Mouse (Mus musculus): ENCODE measurements around the gene Phc3. TPM values are rescaled to one million over a fixed set of nuclear protein-coding genes. Genes with fewer than 3 reads are reported as not detected.

The Phc3 gene
- polyA plus RNA-seq, 1 experiment from 2014 or later, result 7.0 TPM

DNA sequence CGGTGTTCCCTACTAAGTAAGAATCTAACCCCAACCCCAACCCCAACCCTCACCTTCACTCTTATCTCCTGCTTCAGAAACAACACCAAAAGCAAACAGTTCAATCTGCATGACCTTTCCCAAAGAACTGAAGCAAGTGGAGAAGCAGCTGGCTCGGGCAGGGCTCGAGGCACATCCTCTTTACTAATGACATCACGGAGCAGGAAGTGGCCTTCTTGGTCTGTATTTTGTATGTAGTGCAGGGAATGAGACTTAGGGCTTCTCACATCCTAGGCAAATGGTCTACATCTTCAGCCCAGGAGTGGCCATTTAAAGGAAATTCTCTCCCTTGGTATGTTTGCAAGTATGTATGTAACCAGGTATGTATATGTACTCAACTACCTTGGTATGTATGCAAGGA, 52.1 kb downstream of the Phc3 start:
- H3K4me1 ChIP-seq, result no peaks in the 10 kb centered on the region
- no peak overlapping the region for H3K9ac ChIP-seq
- H3K27ac ChIP-seq, result no peak overlapping the region
- no peak for ATAC-seq (replicated peaks; ENCODE audit: low FRiP score)
- 78% methylated on average over 4 of the region's 4 CpGs for WGBS
- peaks cover 87% of the 10 kb centered on the region for H3K36me3 ChIP-seq
- H3K4me3 ChIP-seq (replicated peaks), result no peak overlapping the region
- no peak overlapping the region for H3K4me2 ChIP-seq
- H3K27me3 ChIP-seq, result no peaks in the 10 kb centered on the region
- H3K9me3 ChIP-seq (replicated peaks), result no peaks in the 10 kb centered on the region

DNA sequence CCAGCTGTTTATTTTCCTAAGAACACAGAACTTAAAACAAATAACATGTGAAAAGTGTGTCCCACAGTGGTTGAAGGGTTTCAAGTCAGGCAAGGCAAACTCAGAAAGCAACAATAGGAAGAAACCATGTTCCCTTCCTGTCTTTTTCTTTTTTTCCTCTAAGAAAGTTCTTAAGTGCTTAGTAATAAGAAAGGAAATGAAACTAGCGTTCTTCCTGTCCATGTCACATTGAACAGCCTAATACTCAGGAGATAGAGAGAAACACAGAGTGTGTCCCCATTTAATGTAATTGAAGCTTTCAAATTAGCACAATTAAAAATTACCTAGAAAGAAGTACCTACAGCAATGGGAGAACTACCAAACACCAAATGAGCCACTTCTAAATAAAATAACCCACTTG, 64.6 kb downstream of the Phc3 start:
- ATAC-seq (replicated peaks; ENCODE audit: low FRiP score), result no peak
- WGBS, result 87% methylated on average over 1 of the region's 1 CpGs
- peaks cover 70% of the 10 kb centered on the region for H3K36me3 ChIP-seq
- no peak overlapping the region for H3K4me3 ChIP-seq (replicated peaks)
- no peaks in the 10 kb centered on the region for H3K9me3 ChIP-seq (replicated peaks)
- H3K27me3 ChIP-seq, result no peaks in the 10 kb centered on the region
- no peak overlapping the region for H3K9ac ChIP-seq
- H3K4me1 ChIP-seq, result no peaks in the 10 kb centered on the region
- H3K4me2 ChIP-seq, result no peak overlapping the region
- no peak overlapping the region for H3K27ac ChIP-seq

DNA sequence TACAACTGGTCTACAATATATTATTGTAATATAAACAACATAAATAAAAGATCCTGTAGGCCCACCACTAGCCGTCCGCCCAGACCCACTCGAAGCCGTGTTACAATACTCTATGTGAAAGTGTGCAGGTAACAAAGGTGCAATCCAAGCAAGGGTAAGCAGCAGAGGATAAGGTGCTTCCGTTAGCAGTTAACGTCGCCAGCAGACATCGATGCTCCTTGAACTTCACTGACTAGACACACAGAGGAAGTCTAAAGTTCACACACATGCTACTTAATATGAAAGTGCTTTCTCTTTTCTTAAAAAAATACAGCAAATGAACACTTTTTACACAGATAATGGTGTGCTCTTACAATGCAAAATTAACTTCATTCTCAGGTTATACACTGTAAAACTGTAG, 69.8 kb downstream of the Phc3 start:
- Histone ChIP-seq H3K36me3 (peaks cover 51% of the 10 kb centered on the region), H3K9ac (no peak overlapping the region), H3K4me2 (no peak overlapping the region), H3K9me3 (replicated peaks) (no peaks in the 10 kb centered on the region), H3K4me1 (no peaks in the 10 kb centered on the region), H3K4me3 (replicated peaks) (no peak overlapping the region), H3K27me3 (no peaks in the 10 kb centered on the region), H3K27ac (no peak overlapping the region)
- 88% methylated on average over 8 of the region's 8 CpGs for WGBS
- ATAC-seq (replicated peaks; ENCODE audit: low FRiP score), result no peak

DNA sequence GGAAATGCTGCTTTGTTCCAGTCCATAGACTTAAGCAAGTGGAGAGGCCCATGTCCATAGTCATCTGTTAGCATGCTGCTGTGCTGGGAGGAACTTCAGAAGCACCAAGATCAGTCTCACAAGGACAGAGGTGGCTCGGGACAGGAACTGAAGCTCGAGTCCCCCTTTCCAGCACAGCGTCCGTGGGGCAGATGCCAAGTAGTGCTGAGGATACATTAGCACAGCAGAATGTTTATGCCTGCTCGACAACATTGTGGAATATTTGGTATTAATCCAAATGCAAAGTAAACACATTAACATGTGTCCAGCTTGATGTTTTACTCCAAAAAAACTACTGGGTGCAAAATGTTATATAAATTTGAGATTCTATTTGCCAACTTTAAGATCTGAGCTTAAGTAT, 72.5 kb downstream of the Phc3 start:
- Histone ChIP-seq H3K27me3 (no peaks in the 10 kb centered on the region), H3K36me3 (peaks cover 39% of the 10 kb centered on the region), H3K9ac (no peak overlapping the region), H3K9me3 (replicated peaks) (no peaks in the 10 kb centered on the region), H3K4me2 (no peak overlapping the region), H3K27ac (no peak overlapping the region), H3K4me1 (no peaks in the 10 kb centered on the region), H3K4me3 (replicated peaks) (no peak overlapping the region)
- no peak for ATAC-seq (replicated peaks; ENCODE audit: low FRiP score)
- WGBS, result 62% methylated on average over 5 of the region's 5 CpGs

DNA sequence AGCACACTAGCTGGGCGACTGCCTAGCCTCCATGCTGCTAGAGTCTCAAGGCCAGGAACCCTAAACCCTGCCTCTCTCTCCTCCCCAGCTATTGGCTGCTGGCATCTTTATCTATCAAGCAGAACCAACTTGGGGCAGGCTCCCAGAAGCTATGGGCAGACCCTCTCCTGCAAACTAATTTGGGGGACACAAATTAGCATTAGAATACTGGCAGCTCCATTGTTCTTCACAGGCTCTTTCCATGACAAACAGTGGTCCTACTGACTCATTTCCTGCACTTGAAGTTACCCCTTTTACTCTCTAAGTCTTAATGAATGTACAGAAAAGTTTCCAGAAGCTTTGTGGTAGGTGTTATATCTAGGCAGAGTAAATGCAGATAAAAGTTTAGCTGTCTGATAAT, 80.2 kb downstream of the Phc3 start:
- WGBS, result 26% methylated on average over 1 of the region's 1 CpGs
- Histone ChIP-seq H3K27ac (no peak overlapping the region), H3K9ac (no peak overlapping the region), H3K4me1 (no peaks in the 10 kb centered on the region), H3K27me3 (no peaks in the 10 kb centered on the region), H3K9me3 (replicated peaks) (no peaks in the 10 kb centered on the region), H3K36me3 (0 out of 2 replicates have a peak, but pooled peaks cover 4% of the 10 kb centered on the region), H3K4me3 (replicated peaks) (no peak overlapping the region), H3K4me2 (no peak overlapping the region)
- no peak for ATAC-seq (replicated peaks; ENCODE audit: low FRiP score)

DNA sequence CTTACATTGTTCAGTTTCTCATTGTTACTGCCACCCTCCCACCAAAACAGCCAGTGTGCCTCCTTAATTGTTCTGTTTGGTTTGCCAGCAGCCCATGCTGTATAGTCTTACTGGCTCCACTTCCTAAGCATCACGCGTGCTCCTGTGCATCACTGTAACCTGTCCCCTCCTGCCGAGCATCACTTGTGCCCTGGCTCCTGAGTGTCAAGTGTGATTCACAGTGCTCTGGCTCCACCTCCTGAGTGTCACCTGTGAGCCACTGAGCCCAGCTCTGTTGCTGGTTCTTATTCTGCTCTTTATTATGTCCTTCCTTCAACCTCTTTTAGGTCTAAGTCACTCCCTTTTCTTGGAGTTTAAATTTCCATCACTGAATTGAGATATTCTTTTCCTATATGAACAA, 81.8 kb downstream of the Phc3 start:
- no peak overlapping the region for H3K9ac ChIP-seq
- no peaks in the 10 kb centered on the region for H3K4me1 ChIP-seq
- H3K27ac ChIP-seq, result no peak overlapping the region
- no peaks in the 10 kb centered on the region for H3K9me3 ChIP-seq (replicated peaks)
- H3K27me3 ChIP-seq, result no peaks in the 10 kb centered on the region
- no peak overlapping the region for H3K4me2 ChIP-seq
- no peaks in the 10 kb centered on the region for H3K36me3 ChIP-seq
- no peak overlapping the region for H3K4me3 ChIP-seq (replicated peaks)
- WGBS, result 79% methylated on average over 3 of the region's 3 CpGs
- ATAC-seq (replicated peaks; ENCODE audit: low FRiP score), result no peak

DNA sequence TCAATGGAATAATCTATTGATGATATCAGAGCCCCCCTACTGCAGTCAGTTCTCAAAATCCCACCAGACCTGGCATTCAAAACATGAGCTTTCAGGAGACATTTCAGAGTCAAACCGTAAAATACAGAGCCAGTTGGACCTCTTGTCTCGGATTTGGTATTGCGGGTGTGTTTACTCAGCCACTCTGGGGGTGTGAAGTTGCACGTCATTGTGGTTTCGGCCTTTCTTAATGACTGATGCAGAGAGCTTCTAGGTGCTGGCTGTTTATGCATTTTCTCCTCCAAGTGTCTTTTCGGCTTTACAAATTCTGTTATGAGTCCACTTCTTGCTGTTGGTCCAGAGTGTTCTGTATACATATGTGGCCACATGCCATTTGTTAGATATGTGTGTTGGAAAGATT, 92.5 kb downstream of the Phc3 start:
- Histone ChIP-seq H3K4me3 (replicated peaks) (no peak overlapping the region), H3K27ac (no peak overlapping the region), H3K4me1 (no peaks in the 10 kb centered on the region), H3K9ac (no peak overlapping the region), H3K9me3 (replicated peaks) (no peaks in the 10 kb centered on the region), H3K36me3 (no peaks in the 10 kb centered on the region), H3K27me3 (no peaks in the 10 kb centered on the region), H3K4me2 (no peak overlapping the region)
- WGBS, result 46% methylated on average over 6 of the region's 6 CpGs
- ATAC-seq (replicated peaks; ENCODE audit: low FRiP score), result no peak

DNA sequence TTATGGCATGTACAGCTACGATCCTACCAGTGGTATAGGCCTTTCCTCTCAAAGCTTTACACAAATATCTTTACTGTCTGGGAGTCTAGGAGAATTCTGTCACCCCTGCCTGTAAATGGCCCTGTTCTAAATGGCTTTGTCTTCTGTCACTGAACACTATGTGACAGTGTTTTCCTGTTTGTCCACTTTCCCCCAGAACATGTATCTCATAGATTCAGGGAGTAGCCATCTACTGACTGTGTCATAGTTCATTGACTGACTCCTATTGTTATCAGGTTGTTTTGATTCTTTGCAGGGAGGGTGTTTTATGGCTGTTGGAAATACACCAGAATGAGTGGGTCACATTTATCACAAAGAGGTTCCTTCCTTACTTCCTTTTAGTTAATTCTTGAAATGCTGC, 99.2 kb downstream of the Phc3 start:
- Histone ChIP-seq H3K4me3 (replicated peaks) (no peak overlapping the region), H3K27ac (no peak overlapping the region), H3K27me3 (no peaks in the 10 kb centered on the region), H3K36me3 (no peaks in the 10 kb centered on the region), H3K9ac (no peak overlapping the region), H3K9me3 (replicated peaks) (no peaks in the 10 kb centered on the region), H3K4me2 (no peak overlapping the region), H3K4me1 (no peaks in the 10 kb centered on the region)
- ATAC-seq (replicated peaks; ENCODE audit: low FRiP score), result no peak
- WGBS, result 76% methylated on average over 1 of the region's 1 CpGs

DNA sequence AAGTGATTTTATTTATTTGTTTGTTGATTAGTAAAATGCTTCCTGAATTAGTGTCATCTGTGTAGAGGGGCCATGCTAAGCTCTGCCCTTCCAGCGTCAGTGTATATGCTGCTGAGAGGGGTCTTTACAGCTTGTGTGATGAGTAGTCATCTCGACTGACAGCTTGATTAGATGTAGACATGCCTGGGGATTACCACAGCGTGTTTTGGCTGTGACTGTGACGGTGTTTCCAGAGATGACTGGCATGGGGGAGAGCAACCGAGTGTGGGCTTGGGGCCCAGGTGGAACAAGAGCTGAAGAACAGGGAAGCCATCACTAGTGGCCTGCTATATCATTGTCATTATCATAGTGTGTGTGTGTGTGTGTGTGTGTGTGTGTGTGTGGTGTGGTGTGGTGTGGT, 100.6 kb downstream of the Phc3 start:
- Histone ChIP-seq H3K36me3 (no peaks in the 10 kb centered on the region), H3K27ac (no peak overlapping the region), H3K4me3 (replicated peaks) (no peak overlapping the region), H3K9me3 (replicated peaks) (no peaks in the 10 kb centered on the region), H3K4me1 (no peaks in the 10 kb centered on the region), H3K4me2 (no peak overlapping the region), H3K9ac (no peak overlapping the region), H3K27me3 (no peaks in the 10 kb centered on the region)
- WGBS, result 73% methylated on average over 5 of the region's 5 CpGs
- ATAC-seq (replicated peaks; ENCODE audit: low FRiP score), result no peak

DNA sequence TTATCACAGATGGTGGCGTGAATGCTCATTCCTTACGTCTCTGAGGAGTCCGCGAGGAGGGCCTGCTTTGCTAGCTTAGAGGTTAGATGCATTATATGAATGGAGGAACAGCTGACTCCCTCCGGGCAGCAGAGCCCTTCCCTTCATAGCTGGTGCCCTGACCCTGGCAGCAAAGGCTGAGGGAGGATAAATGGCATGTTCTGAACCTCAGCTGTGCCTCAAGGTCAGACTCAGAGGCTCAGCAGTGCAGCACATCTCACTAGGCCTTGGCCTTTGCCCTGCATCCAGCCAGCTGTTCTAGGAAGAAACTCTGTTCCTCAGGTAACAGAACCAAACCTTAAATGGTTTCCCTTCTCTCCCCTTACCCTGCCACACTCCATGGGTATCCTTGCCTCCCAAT, 101.0 kb downstream of the Phc3 start:
- H3K27ac ChIP-seq, result no peak overlapping the region
- no peaks in the 10 kb centered on the region for H3K9me3 ChIP-seq (replicated peaks)
- H3K36me3 ChIP-seq, result no peaks in the 10 kb centered on the region
- H3K4me3 ChIP-seq (replicated peaks), result no peak overlapping the region
- no peaks in the 10 kb centered on the region for H3K4me1 ChIP-seq
- H3K4me2 ChIP-seq, result no peak overlapping the region
- H3K9ac ChIP-seq, result no peak overlapping the region
- no peaks in the 10 kb centered on the region for H3K27me3 ChIP-seq
- no peak for ATAC-seq (replicated peaks; ENCODE audit: low FRiP score)
- WGBS, result 69% methylated on average over 5 of the region's 5 CpGs

DNA sequence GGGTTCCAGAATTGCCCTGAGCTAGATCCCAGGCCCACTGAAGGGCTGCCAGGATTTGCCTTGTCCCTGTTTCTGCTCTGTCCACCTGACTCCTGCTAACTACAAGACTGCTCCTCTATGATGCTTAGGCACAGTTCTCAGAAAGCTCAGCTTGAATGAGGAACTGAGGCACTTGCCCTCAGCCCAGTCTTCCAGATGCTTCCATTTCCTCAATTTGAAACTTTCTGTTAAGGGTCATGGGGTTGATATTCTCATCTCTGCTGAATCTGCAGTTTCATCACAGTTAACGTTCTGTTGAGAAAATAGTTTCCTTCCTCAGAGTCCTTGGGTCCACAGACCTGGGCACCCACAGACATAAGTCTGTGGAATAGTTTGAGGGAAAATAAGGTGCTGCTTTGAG, 104.6 kb downstream of the Phc3 start:
- Histone ChIP-seq H3K4me2 (no peak overlapping the region), H3K9ac (no peak overlapping the region), H3K4me3 (replicated peaks) (no peak overlapping the region), H3K27me3 (no peaks in the 10 kb centered on the region), H3K9me3 (replicated peaks) (no peaks in the 10 kb centered on the region), H3K27ac (no peak overlapping the region), H3K4me1 (no peaks in the 10 kb centered on the region), H3K36me3 (no peaks in the 10 kb centered on the region)
- no peak for ATAC-seq (replicated peaks; ENCODE audit: low FRiP score)
- WGBS, result 80% methylated on average over 1 of the region's 1 CpGs

DNA sequence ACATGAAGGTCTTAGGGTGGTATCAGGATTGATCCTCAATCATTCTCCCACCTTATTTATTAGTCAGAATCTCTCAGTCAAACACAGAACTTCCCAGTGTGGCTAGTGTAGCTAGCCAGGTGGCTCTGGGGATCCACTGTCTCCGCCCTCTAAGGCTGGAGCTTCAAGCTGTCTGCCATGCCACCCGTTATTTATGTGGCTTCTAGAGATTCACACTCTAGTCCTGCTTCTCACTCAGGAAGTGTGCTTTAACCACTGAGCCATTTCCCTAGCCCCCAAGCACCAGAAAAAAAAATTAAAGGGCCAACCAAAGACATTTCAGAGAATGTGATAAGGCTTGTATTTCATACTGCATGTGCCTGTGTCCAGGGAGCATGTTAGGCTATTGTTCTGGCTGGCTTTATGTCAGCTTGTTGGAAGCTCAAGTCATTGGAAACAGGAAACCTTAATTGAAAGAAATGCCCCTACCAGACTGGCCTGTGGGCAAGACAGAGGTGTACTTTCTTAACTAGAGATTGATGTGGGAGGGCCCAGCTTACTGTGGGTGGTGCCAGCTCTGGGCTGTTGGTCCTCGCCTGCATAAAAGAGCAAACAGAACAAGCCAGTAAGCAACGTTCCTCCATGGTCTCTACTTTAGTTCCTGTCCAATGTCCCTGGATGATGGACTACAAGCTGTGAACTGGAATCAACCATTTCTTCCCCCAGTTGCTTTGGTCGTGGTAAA, 105.3 kb downstream of the Phc3 start:
- H3K9me3 ChIP-seq (replicated peaks), result no peaks in the 10 kb centered on the region
- no peak overlapping the region for H3K4me2 ChIP-seq
- 65% methylated on average over 5 of the region's 5 CpGs for WGBS
- no peak for ATAC-seq (replicated peaks; ENCODE audit: low FRiP score)
- H3K27me3 ChIP-seq, result no peaks in the 10 kb centered on the region
- H3K36me3 ChIP-seq, result no peaks in the 10 kb centered on the region
- no peak overlapping the region for H3K27ac ChIP-seq
- no peaks in the 10 kb centered on the region for H3K4me1 ChIP-seq
- H3K9ac ChIP-seq, result no peak overlapping the region
- no peak overlapping the region for H3K4me3 ChIP-seq (replicated peaks)

DNA sequence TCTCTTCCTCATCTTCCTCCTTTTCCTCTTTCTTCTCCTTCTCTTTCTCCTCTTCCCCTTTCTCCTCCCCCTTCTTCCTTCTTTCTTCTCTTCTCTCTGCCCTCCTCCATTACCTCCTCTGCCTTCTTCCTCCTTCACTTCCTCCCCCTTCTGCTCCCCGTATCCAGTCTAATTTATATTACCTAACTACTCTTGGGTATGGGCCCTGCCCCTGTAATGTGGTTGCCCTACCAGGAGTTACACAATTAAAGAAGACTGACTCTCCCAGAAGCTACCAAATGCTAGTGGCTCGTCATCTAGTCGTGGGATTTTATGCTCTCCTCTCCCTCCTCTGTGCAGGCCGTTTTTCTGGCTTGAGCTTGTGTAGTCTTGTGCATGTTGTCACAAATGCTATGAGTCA, 108.5 kb downstream of the Phc3 start:
- no peak for ATAC-seq (replicated peaks; ENCODE audit: low FRiP score)
- no peak overlapping the region for H3K4me2 ChIP-seq
- H3K9ac ChIP-seq, result no peak overlapping the region
- 0 out of 2 replicates have a peak, but pooled peaks cover 5% of the 10 kb centered on the region for H3K27me3 ChIP-seq
- no peaks in the 10 kb centered on the region for H3K9me3 ChIP-seq (replicated peaks)
- no peak overlapping the region for H3K4me3 ChIP-seq (replicated peaks)
- 82% methylated on average over 4 of the region's 4 CpGs for WGBS
- no peaks in the 10 kb centered on the region for H3K36me3 ChIP-seq
- H3K4me1 ChIP-seq, result peaks cover 7% of the 10 kb centered on the region; the same call in 1 of the 2 replicates
- no peak overlapping the region for H3K27ac ChIP-seq

Measured in kidney, embryonic 15.5 days (tissue).